Mouse (Mus musculus) small intestine, adult 2 months (tissue): Measurements from ENCODE around the gene Pacs1. TPM values are rescaled to one million over a fixed set of nuclear protein-coding genes. Genes with fewer than 3 reads are reported as not detected.
"Not testable (repeated sequence)": the region's sequence is repeated elsewhere in the genome, so short reads cannot be mapped to it uniquely, and the experiment has no call there.

Experiments used
- H3K27ac ChIP-seq: fragments of 200-500 bp; 2 replicates; pipeline ENCODE4 v1.5.1; 2012; ENCODE audit warnings: low read depth, low read length, control low read depth, inconsistent platforms; ENCODE audit not compliant: insufficient read depth
- H3K27me3 ChIP-seq: fragments of 200-500 bp; 2 replicates; pipeline ENCODE4 v1.6.1; 2012; ENCODE audit warnings: mild to moderate bottlenecking, moderate library complexity, low read length, inconsistent platforms; ENCODE audit not compliant: control insufficient read depth, insufficient read depth
- H3K36me3 ChIP-seq: fragments of 200-500 bp; 2 replicates; pipeline ENCODE4 v1.6.1; 2012; ENCODE audit warnings: mild to moderate bottlenecking, low read length, control low read depth, inconsistent platforms; ENCODE audit not compliant: control insufficient read depth, insufficient read depth
- H3K4me1 ChIP-seq: fragments of 200-500 bp; 2 replicates; pipeline ENCODE4 v1.6.1; 2012; ENCODE audit warnings: low read length, inconsistent platforms, mixed read lengths; ENCODE audit not compliant: control insufficient read depth, insufficient read depth, insufficient read length
- H3K4me3 ChIP-seq: fragments of 200-500 bp; 2 replicates; pipeline ENCODE4 v1.5.1; 2012; ENCODE audit warnings: low read depth, mild to moderate bottlenecking, control low read depth, inconsistent platforms, low read length, moderate library complexity
- CTCF ChIP-seq: fragments of 200-500 bp; IDR thresholded peaks from 2 replicates; pipeline ENCODE4 v1.5.1; 2012; ENCODE audit warnings: low read depth, mild to moderate bottlenecking, control low read depth, inconsistent platforms, low read length, moderate library complexity, mixed read lengths; ENCODE audit not compliant: insufficient replicate concordance, insufficient read length; ENCODE audit errors: extremely low read depth
- POLR2A ChIP-seq: fragments of 200-500 bp; IDR thresholded peaks from 2 replicates; pipeline ENCODE4 v1.6.1; 2012; ENCODE audit warnings: low read depth, mild to moderate bottlenecking, control low read depth, inconsistent platforms, low read length, moderate library complexity
- WGBS: fragments of 180-500 bp; shearing (Covaris S2); methylation state at CpG from one replicate; pipeline ENCODE4 v1.1.7; 2018; 5-methylcytosine and 5-hydroxymethylcytosine counted together
- polyA plus RNA-seq: library from polyadenylated mRNA; depleted of rRNA; stranded (reverse); fragments of >200 nt; gene quantifications from 2 replicates; pipeline ENCODE4 v1.2.3, GENCODE M21; 2012

Gene Pacs1
- polyA plus RNA-seq, 1 experiment = 8.9 TPM

DNA sequence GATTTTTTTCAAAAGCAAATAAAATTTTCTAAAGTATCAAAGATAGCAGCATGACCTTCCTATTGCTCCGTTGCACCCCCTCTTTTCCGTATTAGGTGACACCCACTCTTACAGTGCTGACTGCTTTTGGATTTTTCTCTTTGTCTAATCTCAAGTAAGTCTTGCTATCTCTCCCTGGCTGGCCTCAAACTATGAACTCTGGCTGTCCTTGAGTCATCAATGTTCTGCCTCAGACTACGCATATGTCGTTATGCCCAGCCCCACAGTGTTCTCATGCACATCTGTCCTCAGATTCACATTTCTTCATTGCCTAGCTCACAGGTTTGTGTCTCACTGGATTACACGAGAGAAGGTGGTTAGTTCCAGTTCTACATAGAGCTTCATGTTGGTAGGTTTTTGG lies 3.5 kb downstream of the Pacs1 start:
- H3K4me1 ChIP-seq = peaks cover 6% of the 10 kb centered on the region; the same call in 1 of the 2 replicates
- no peak overlapping the region for H3K27ac ChIP-seq
- no peak for TF ChIP-seq POLR2A
- TF ChIP-seq CTCF = no peak
- no peaks in the 10 kb centered on the region for H3K27me3 ChIP-seq
- WGBS = 71% methylated on average over 5 of the region's 5 CpGs
- H3K36me3 ChIP-seq = 0 out of 2 replicates have a peak, but pooled peaks cover 2% of the 10 kb centered on the region
- H3K4me3 ChIP-seq = no peak overlapping the region

DNA sequence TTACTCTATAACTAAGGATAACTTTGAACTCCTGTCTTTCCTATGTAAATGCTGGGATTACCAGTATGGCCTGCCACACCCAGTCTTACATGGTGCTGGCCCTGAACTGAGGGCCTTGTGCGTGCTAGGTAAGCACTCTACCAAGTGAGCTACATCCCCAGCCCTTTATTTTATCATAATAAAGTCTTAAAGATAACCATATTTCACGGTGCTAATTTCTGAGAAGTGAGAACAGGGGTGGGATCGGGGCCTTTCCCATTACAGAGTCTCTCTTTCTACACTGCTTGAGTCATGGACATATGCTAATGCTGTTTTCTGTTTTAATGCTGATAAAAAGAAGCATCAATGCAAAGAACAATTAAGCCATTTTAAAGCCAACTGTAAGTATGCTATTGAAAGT lies 4.0 kb downstream of the Pacs1 start:
- Histone ChIP-seq H3K36me3 (no peaks in the 10 kb centered on the region), H3K27me3 (no peaks in the 10 kb centered on the region), H3K27ac (no peak overlapping the region), H3K4me3 (no peak overlapping the region), H3K4me1 (peaks cover 6% of the 10 kb centered on the region; the same call in 1 of the 2 replicates)
- TF ChIP-seq POLR2A (no peak), CTCF (no peak)
- WGBS = 77% methylated on average over 3 of the region's 3 CpGs

DNA sequence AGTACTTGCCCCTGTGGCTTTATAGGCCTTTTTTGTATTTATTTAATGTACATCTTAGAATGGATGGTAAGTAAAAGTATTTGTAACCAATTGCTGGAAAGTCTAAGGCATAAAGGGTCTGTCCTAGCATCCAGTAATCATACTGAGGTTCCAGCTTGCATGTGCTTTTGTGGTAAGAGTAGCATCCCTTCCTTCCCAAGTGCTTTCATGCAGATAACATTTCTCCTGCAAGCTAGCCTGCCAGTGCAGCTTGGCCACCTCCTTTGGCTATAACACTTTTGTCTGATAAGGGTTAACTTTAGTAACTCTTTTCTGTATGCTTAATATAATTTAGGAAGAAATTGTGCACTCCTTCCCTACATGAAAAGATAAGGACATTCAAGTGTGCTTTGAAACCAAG lies 4.9 kb downstream of the Pacs1 start:
- Histone ChIP-seq H3K36me3 (no peaks in the 10 kb centered on the region), H3K4me1 (peaks cover 6% of the 10 kb centered on the region; the same call in 1 of the 2 replicates), H3K27me3 (no peaks in the 10 kb centered on the region), H3K27ac (no peak overlapping the region), H3K4me3 (no peak overlapping the region)
- TF ChIP-seq POLR2A = no peak
- TF ChIP-seq CTCF = no peak

DNA sequence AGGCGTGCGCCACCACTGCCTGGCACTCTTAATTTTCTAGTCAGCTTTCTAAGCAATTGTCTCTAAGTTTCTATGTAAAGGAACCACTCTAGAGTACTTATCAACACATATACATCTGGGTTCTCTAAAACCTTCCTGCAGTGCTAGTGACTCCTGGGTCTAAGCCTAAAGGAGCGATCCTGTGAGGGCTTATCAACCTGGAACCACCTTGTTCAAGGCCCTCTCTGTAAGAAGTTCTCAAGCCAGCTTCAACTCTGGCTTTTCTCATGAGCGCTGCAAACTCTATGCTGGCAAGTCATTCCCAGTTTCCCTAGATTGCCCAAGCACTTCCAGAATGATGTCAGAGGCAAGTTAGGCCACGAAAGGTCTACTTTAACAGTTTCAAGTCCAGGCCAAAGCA lies 5.9 kb downstream of the Pacs1 start:
- Histone ChIP-seq H3K4me1 (peaks cover under 1% of the 10 kb centered on the region; the same call in 1 of the 2 replicates), H3K27me3 (no peaks in the 10 kb centered on the region), H3K4me3 (no peak overlapping the region), H3K36me3 (no peaks in the 10 kb centered on the region), H3K27ac (no peak overlapping the region)
- 95% methylated on average over 5 of the region's 5 CpGs for WGBS
- TF ChIP-seq CTCF = no peak
- TF ChIP-seq POLR2A = no peak

DNA sequence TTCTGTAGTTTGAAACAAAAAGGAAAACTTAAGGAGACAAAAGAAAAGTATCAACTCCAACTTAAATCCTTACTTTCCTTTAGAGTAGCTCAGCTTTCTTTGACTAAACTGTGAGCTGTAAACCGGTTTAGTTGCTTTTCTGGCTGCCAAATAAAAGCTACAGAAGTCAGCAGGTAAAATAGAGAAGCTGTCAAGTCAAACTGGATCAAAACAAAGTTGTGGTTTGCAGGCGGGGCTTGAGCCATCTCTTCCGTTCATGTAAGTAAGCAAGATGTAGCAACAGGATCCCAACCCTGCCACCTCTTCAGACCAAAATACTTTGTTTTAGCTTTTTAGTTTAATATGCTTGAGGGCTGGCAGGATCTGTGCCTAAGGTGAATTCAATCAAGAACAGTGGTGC lies 15.8 kb downstream of the Pacs1 start:
- TF ChIP-seq POLR2A = no peak
- no peak for TF ChIP-seq CTCF
- H3K27me3 ChIP-seq = no peaks in the 10 kb centered on the region
- no peak overlapping the region for H3K4me3 ChIP-seq
- 37% methylated on average over 3 of the region's 3 CpGs for WGBS
- no peaks in the 10 kb centered on the region for H3K4me1 ChIP-seq
- H3K27ac ChIP-seq = peak overlapping the region; percentile 75
- no peaks in the 10 kb centered on the region for H3K36me3 ChIP-seq

DNA sequence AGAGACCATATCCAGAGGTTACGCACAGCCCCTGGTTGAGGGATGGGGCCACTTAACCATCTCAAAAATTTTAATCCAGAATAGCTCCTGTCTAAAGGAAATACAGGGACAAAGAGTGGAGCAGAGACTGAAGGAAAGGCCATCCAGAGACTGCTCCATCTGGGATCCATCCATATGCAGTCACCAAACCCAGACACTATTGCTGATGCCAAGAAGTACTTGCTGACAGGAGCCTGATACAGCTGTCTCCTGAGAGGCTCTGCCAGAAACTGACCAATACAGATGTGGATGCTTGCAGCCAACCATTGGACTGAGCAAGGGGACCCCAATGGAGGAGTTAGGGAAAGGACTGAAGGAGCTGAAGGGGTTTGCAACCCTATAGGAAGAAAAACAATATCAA lies 35.9 kb downstream of the Pacs1 start:
- H3K36me3 ChIP-seq, H3K27me3 ChIP-seq, H3K4me3 ChIP-seq, H3K4me1 ChIP-seq, H3K27ac ChIP-seq: not testable (repeated sequence)
- WGBS = 100% methylated on average over 1 of the region's 1 CpGs

DNA sequence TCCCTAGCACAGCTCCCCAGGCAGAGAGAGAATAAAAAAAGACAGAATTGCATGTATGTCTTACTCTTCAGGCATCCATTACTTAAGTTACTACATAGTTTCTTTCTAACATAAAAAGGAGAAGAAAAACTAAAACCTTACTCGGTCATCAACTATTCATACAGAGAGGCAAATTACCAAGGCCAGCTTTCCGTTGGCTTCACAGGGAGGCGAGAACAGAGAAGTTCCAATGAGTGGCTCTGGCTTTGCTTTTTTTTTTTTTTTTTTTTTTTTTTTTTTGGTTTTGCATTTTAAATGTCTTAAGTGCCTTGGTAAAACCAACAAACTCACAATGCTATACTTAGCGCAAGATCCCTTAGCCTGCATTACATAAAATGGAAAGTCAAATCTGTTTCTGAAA lies 40.2 kb downstream of the Pacs1 start:
- peaks cover 5% of the 10 kb centered on the region for H3K4me1 ChIP-seq
- 88% methylated on average over 4 of the region's 4 CpGs for WGBS
- H3K27me3 ChIP-seq = no peaks in the 10 kb centered on the region
- H3K27ac ChIP-seq = no peak overlapping the region
- H3K36me3 ChIP-seq = no peaks in the 10 kb centered on the region
- no peak overlapping the region for H3K4me3 ChIP-seq
- TF ChIP-seq CTCF (no peak), POLR2A (no peak)

DNA sequence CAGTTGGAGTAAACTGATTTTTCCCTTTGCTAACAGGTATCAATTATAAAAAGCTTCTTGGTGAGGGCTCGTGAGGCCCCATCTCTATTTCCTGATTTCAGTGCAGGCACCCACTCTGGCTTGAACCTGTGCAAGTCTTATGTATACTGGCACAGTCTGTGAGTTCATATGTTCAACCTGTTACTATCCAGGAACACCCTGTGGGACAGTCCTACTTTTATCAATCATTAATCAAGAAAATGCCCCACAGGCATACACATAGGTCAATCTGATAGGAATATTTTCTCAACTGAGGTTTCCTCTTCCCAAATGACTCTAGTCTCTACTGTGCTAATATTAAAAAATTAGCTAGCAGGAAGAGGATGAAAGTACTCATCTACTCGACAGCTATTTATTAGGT lies 42.8 kb downstream of the Pacs1 start:
- Histone ChIP-seq H3K4me1 (peaks cover 5% of the 10 kb centered on the region), H3K27ac (no peak overlapping the region), H3K27me3 (no peaks in the 10 kb centered on the region), H3K4me3 (no peak overlapping the region), H3K36me3 (no peaks in the 10 kb centered on the region)
- 23% methylated on average over 2 of the region's 2 CpGs for WGBS
- TF ChIP-seq POLR2A (no peak), CTCF (no peak)
